Mouse (Mus musculus): Measurements from ENCODE around the gene Oscp1. TPM values are rescaled to one million over a fixed set of nuclear protein-coding genes. Genes with fewer than 3 reads are reported as not detected.
A peak's percentile ranks its signal among the peaks of the same experiment; 100 is the strongest.

Gene Oscp1
- polyA plus RNA-seq, 1 experiment from 2014 or later: 22.8 TPM

GRCm38 (mm10) chr4:126057207-126058133 is 895 bp upstream of the Oscp1 start:
- Histone ChIP-seq H3K27me3 (no peaks in the 10 kb centered on the region), H3K4me1 (peaks cover 15% of the 10 kb centered on the region), H3K4me3 (peak overlapping the region; percentile 60), H3K9me3 (no peaks in the 10 kb centered on the region), H3K27ac (peak overlapping the region; percentile 44), H3K36me3 (peaks cover 34% of the 10 kb centered on the region), H3K4me2 (peak overlapping the region; percentile 84), H3K9ac (peak overlapping the region; percentile 65)
- ATAC-seq (ENCODE audit: borderline replicate concordance, extremely low read depth, low FRiP score, low TSS enrichment): peak; percentile 17; the same call in 1 of the 2 replicates
- WGBS: 11% methylated on average over 19 of the region's 19 CpGs

DNA sequence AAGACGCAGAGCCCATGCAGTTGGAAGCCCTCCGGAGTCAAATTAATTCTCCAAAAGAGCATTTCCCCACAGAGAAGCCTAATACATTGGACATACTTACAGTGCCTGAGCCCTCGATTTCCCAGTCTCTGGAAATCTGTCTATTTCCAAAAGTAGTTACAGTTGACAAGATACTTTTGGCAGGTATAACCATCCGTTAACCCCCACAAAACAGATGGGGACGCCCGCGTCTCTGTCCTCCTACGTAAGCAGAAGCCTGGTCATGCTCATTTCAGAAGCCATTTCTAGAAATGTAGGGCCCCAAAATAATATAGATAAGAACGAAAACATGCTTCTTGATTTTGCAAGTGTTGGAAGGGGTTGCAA is 615 bp downstream of the Oscp1 start:
- Histone ChIP-seq H3K9ac (peak overlapping the region; percentile 65), H3K27me3 (no peaks in the 10 kb centered on the region), H3K36me3 (peaks cover 20% of the 10 kb centered on the region), H3K4me1 (peaks cover 15% of the 10 kb centered on the region), H3K4me2 (peak overlapping the region; percentile 84), H3K4me3 (peak overlapping the region; percentile 60), H3K9me3 (no peaks in the 10 kb centered on the region), H3K27ac (peak overlapping the region; percentile 4; the same call in 1 of the 2 replicates)
- no peak for ATAC-seq (ENCODE audit: borderline replicate concordance, extremely low read depth, low FRiP score, low TSS enrichment)
- 37% methylated on average over 9 of the region's 9 CpGs for WGBS

DNA sequence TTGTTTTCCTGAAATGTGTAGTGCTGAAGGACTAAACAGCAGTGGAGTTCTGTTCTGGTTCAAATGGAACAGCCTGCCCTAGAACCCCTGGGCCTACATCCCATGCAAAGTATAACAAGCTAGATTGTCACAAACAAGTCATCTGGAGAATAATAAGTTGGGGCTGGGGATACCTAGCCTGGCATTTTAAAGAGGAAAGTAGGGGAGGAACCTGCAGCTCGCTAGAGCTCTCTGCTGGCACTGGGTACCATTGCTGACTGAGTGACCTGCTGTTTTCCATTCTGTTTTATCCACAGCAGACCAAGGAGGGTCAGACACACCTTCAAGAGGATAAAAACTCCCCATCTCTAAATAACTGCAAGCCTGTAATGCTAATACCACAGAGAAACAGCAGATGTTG is 4.5 kb downstream of the Oscp1 start:
- Histone ChIP-seq H3K27me3 (no peaks in the 10 kb centered on the region), H3K4me2 (no peak overlapping the region), H3K27ac (no peak overlapping the region), H3K4me1 (peaks cover 7% of the 10 kb centered on the region), H3K9ac (no peak overlapping the region), H3K9me3 (no peaks in the 10 kb centered on the region), H3K36me3 (no peaks in the 10 kb centered on the region), H3K4me3 (no peak overlapping the region)
- no peak for ATAC-seq (ENCODE audit: borderline replicate concordance, extremely low read depth, low FRiP score, low TSS enrichment)
- WGBS: 48% methylated on average over 1 of the region's 1 CpGs

GRCm38 (mm10) chr4:126065241-126065640 is 6.9 kb downstream of the Oscp1 start:
- Histone ChIP-seq H3K4me2 (no peak overlapping the region), H3K4me1 (no peaks in the 10 kb centered on the region), H3K27me3 (no peaks in the 10 kb centered on the region), H3K9ac (no peak overlapping the region), H3K36me3 (no peaks in the 10 kb centered on the region), H3K9me3 (no peaks in the 10 kb centered on the region), H3K27ac (no peak overlapping the region), H3K4me3 (no peak overlapping the region)
- ATAC-seq (ENCODE audit: borderline replicate concordance, extremely low read depth, low FRiP score, low TSS enrichment): no peak
- 84% methylated on average over 7 of the region's 7 CpGs for WGBS

DNA sequence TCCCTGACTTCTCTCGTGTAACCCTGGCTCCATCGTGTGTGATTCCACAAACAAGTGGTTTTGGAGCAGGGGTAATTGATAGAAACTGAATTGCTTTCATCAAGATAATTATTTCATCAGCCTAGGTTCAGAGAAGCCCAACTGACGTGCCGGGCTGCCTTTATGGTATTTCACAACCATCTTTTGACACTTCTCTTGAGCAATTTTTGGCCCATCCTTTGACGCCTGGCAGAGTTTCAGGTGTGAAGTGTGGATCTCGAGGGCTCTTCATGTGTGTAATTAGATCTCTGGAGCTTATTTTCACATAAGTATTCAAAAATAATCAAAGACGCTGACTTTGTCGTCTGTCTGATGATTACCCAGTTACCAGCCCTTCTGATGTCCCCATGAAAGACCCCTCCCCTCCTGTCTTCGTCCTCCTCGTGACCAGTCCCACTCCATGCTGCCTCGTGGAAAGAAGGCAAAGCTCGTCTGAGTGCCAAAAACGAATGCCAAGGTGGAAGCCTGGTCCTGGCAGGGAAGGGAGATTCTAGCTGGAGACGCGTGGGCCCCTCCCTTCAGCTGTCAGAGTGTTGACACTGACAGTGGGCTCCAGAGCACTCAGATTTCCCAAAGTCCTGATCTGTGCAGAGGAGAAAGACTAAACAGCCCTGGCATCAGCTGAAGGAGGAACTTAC is 9.2 kb downstream of the Oscp1 start:
- WGBS: 49% methylated on average over 15 of the region's 15 CpGs

GRCm38 (mm10) chr4:126068842-126069241 is 10.5 kb downstream of the Oscp1 start:
- Histone ChIP-seq H3K4me2 (no peak overlapping the region), H3K9ac (no peak overlapping the region), H3K36me3 (no peaks in the 10 kb centered on the region), H3K27me3 (no peaks in the 10 kb centered on the region), H3K4me1 (no peaks in the 10 kb centered on the region), H3K4me3 (no peak overlapping the region), H3K9me3 (no peaks in the 10 kb centered on the region), H3K27ac (no peak overlapping the region)
- no peak for ATAC-seq (ENCODE audit: borderline replicate concordance, extremely low read depth, low FRiP score, low TSS enrichment)
- WGBS: 76% methylated on average over 6 of the region's 6 CpGs

More for the DNA sequence above, 9.2 kb downstream of the Oscp1 start:
- no peak overlapping the region for H3K9ac ChIP-seq
- ATAC-seq (ENCODE audit: borderline replicate concordance, extremely low read depth, low FRiP score, low TSS enrichment): no peak
- no peak overlapping the region for H3K27ac ChIP-seq
- H3K9me3 ChIP-seq: no peaks in the 10 kb centered on the region
- no peak overlapping the region for H3K4me2 ChIP-seq
- no peaks in the 10 kb centered on the region for H3K4me1 ChIP-seq
- H3K4me3 ChIP-seq: no peak overlapping the region
- no peaks in the 10 kb centered on the region for H3K36me3 ChIP-seq
- H3K27me3 ChIP-seq: no peaks in the 10 kb centered on the region

DNA sequence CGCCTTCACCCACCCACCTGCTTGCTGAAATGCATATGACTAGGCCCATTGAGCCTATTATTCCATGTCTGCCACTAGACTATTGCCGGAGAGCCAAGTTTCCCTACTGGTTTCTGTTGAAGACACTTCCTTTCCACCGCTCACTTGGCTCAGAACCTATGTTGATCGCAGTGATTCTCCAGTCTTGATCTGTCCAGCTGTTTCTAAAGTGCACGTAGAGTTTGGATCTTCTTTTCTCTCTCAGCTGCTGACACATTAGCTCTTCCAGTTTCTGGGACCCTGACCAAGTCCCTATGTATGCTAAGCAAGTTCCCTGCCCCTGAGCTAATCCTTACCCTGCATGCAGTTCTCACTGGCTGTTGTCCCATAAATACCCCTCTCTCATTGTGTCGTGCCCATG is 19.5 kb downstream of the Oscp1 start:
- WGBS: 68% methylated on average over 6 of the region's 6 CpGs
- Histone ChIP-seq H3K4me3 (no peak overlapping the region), H3K27me3 (no peaks in the 10 kb centered on the region), H3K36me3 (no peaks in the 10 kb centered on the region), H3K9ac (no peak overlapping the region), H3K9me3 (no peaks in the 10 kb centered on the region), H3K4me1 (no peaks in the 10 kb centered on the region), H3K27ac (no peak overlapping the region), H3K4me2 (no peak overlapping the region)
- no peak for ATAC-seq (ENCODE audit: borderline replicate concordance, extremely low read depth, low FRiP score, low TSS enrichment)

- no peak for ATAC-seq (ENCODE audit: borderline replicate concordance, extremely low read depth, low FRiP score, low TSS enrichment)
- Histone ChIP-seq H3K4me3 (no peak overlapping the region), H3K27me3 (no peaks in the 10 kb centered on the region), H3K9ac (no peak overlapping the region), H3K27ac (no peak overlapping the region), H3K4me2 (no peak overlapping the region), H3K9me3 (no peaks in the 10 kb centered on the region), H3K4me1 (no peaks in the 10 kb centered on the region), H3K36me3 (no peaks in the 10 kb centered on the region)
- 51% methylated on average over 4 of the region's 4 CpGs for WGBS
These were observed 20.9 kb downstream of the Oscp1 start for GRCm38 (mm10) chr4:126079266-126079665.

GRCm38 (mm10) chr4:126081601-126082000 is 23.2 kb downstream of the Oscp1 start:
- 92% methylated on average over 1 of the region's 1 CpGs for WGBS
- no peaks in the 10 kb centered on the region for H3K4me1 ChIP-seq
- ATAC-seq (ENCODE audit: borderline replicate concordance, extremely low read depth, low FRiP score, low TSS enrichment): no peak
- no peaks in the 10 kb centered on the region for H3K9me3 ChIP-seq
- H3K4me3 ChIP-seq: no peak overlapping the region
- no peak overlapping the region for H3K9ac ChIP-seq
- no peak overlapping the region for H3K4me2 ChIP-seq
- no peaks in the 10 kb centered on the region for H3K36me3 ChIP-seq
- no peaks in the 10 kb centered on the region for H3K27me3 ChIP-seq
- H3K27ac ChIP-seq: no peak overlapping the region

DNA sequence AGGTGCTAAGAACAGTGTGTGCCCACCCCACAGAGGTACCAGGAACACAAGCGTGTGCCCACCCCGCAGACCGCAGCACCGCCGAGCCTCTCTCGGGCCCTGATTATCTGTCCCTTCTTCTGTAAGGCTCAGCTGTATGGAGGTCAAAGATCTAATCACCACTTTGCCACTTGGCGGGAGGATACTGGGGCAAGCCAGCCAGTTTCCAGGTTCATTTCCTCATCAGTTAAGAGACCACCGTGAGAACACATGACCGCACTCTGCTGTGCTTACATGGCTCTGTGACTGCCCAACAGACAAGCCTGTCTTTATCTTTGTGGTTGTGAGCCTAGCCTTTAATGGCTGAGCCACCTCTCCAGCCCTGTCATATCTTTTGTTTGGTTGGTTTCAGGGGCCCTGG is 24.7 kb downstream of the Oscp1 start:
- no peaks in the 10 kb centered on the region for H3K27me3 ChIP-seq
- 89% methylated on average over 9 of the region's 9 CpGs for WGBS
- H3K9me3 ChIP-seq: no peaks in the 10 kb centered on the region
- H3K4me3 ChIP-seq: no peak overlapping the region
- no peak overlapping the region for H3K4me2 ChIP-seq
- H3K27ac ChIP-seq: no peak overlapping the region
- no peaks in the 10 kb centered on the region for H3K36me3 ChIP-seq
- no peaks in the 10 kb centered on the region for H3K4me1 ChIP-seq
- no peak for ATAC-seq (ENCODE audit: borderline replicate concordance, extremely low read depth, low FRiP score, low TSS enrichment)
- no peak overlapping the region for H3K9ac ChIP-seq

DNA sequence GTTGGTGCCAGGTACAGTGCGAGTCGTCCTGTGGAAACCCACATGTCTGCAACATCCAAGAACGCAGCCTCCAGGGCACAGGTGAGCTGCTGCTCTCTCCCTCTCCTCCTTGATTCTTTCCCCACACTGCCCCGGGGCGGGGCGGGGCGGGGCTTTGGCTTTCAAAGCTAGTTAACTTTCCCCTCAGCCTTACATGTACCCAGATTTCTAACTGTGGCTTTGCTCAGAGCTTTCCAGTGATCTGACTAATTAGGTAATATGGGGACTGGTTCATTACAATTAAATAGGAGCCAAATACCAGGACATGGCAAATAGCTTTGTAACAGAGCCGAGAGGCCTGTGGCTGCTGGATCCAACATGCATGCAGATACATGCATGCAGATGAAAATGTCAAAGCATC is 26.0 kb downstream of the Oscp1 start:
- Histone ChIP-seq H3K27ac (no peak overlapping the region), H3K4me3 (no peak overlapping the region), H3K4me2 (no peak overlapping the region), H3K9ac (no peak overlapping the region), H3K4me1 (no peaks in the 10 kb centered on the region), H3K9me3 (no peaks in the 10 kb centered on the region), H3K27me3 (no peaks in the 10 kb centered on the region), H3K36me3 (no peaks in the 10 kb centered on the region)
- ATAC-seq (ENCODE audit: borderline replicate concordance, extremely low read depth, low FRiP score, low TSS enrichment): no peak; the same call in 1 of the 2 replicates
- WGBS: 65% methylated on average over 8 of the region's 8 CpGs

GRCm38 (mm10) chr4:126085996-126086576 is 27.7 kb downstream of the Oscp1 start:
- no peaks in the 10 kb centered on the region for H3K27me3 ChIP-seq
- no peak overlapping the region for H3K4me3 ChIP-seq
- no peak overlapping the region for H3K27ac ChIP-seq
- no peaks in the 10 kb centered on the region for H3K4me1 ChIP-seq
- no peak overlapping the region for H3K4me2 ChIP-seq
- H3K9me3 ChIP-seq: no peaks in the 10 kb centered on the region
- peak; percentile 82; the same call in 1 of the 2 replicates for ATAC-seq (ENCODE audit: borderline replicate concordance, extremely low read depth, low FRiP score, low TSS enrichment)
- H3K36me3 ChIP-seq: no peaks in the 10 kb centered on the region
- WGBS: 25% methylated on average over 7 of the region's 7 CpGs
- H3K9ac ChIP-seq: no peak overlapping the region

Measured in lung, embryonic 15.5 days (tissue).